Mouse (Mus musculus): ENCODE measurements around the gene Tmem223.
A peak's percentile ranks its signal among the peaks of the same experiment; 100 is the strongest.

DNA sequence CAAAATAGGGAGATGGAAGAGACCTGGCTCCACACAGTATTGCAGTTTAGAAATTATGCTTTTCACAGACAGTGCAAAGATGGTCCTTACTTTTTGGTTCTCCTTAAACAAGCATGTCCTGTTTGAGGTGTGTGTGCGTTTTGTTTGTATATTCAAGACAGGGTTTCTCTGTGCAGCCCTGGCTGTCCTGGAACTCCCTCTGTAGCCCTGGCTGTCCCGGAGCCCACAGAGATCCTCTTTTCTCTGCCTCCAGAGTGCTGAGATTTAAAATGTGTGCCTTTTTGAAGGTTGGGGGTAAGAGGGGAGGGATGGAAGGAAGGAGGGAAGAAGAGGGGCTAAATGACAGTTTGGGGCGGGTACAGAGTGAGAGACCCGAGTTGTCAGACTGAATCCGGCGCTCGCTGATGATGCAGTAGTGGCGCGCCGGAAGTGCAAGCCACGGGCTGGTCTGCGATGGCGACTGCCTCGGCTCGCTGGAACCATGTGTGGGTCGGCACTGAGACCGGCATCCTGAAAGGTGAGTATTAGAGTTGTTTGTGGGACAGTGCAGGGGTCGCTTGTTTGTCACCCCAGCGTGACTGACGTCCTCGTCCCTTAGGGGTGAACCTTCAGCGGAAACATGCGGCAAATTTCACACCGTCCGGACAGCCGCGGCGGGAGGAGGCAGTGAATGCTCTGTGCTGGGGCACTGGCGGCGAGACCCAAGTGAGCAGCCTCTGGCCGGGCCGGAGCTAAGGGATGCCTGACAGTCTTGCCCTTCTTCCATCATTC is 35.2 kb upstream of the Tmem223 start, which contains the start of gene Wdr74:
- TF ChIP-seq CTCF (IDR thresholded peaks at IDR 0.05; ENCODE audit: extremely low read depth, insufficient read depth, low read length), result no peak
- TF ChIP-seq POLR2A (IDR thresholded peaks at IDR 0.05; ENCODE audit: extremely low read depth, insufficient read depth, low read length), result peak; percentile 89

All from cortical plate, adult 2 months (tissue).